ENCODE assay signal across 10 mouse cellular contexts in the genomic region with DNA sequence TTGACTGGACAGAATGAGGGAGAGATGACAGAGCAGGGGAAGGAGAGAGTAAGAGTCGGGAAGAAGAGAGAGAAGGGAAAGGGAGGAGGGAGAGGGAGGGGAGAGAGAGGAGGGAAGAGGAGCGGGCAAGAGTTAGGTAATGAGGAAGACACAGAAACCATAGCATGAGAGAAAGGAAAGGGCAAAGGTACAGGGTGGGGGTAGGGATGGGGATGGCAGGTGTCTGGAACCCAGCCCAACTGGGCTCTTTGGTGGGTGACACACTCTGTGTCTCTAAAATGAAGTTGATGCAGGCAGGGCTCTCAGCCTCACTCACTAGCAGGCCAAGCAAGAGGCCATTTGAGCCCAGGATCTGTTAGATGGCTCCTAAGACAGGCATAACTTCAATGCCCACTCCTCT.
"Had no signal": no experiment of that assay in that cellular context is flagged by ENCODE, and none has a peak within 500 bp of the region (broad histone marks: within the 10 kb centered on the region; RNA-seq: fewer than 3 reads in every experiment).

No protein-coding gene starts in this region.

- H3K36me3 ChIP-seq: limb, embryonic 13.5 days; midbrain, embryonic 12.5 days; neural tube, embryonic 15.5 days had no signal

- H3K9ac ChIP-seq: limb, embryonic 13.5 days; liver, embryonic 14.5 days; midbrain, embryonic 12.5 days; neural tube, embryonic 15.5 days had no signal

- DNase-seq: layer of hippocampus, postnatal 36 days; lung, adult 18-20 months; right cerebral cortex, adult 18-20 months; right cerebral cortex, postnatal 25 days had no signal

- H3K27me3 ChIP-seq: limb, embryonic 13.5 days; midbrain, embryonic 12.5 days; neural tube, embryonic 15.5 days had no signal

- H3K4me3 ChIP-seq: limb, embryonic 13.5 days; midbrain, embryonic 12.5 days; myocyte; neural tube, embryonic 15.5 days had no signal

- H3K9me3 ChIP-seq: neural tube, embryonic 15.5 days had no signal

- H3K27ac ChIP-seq: limb, embryonic 13.5 days; liver, embryonic 14.5 days; stomach, postnatal 0 days had no signal

- H3K4me2 ChIP-seq: limb, embryonic 13.5 days; midbrain, embryonic 12.5 days; neural tube, embryonic 15.5 days had no signal
